Mouse (Mus musculus) heart, adult 2 months (tissue): ENCODE measurements around the gene Cend1.

Experiments
- CTCF ChIP-seq: fragments of 200-600 bp; IDR thresholded peaks from 2 replicates; pipeline ENCODE4 v1.8.1; 2022; ENCODE audit warnings: antibody characterized with exemption, mild to moderate bottlenecking, moderate library complexity
- POLR2A ChIP-seq: fragments of 200-500 bp; IDR thresholded peaks from 2 replicates; pipeline ENCODE4 v1.6.1; 2011; ENCODE audit warnings: mild to moderate bottlenecking, low read depth, low read length, control low read depth; ENCODE audit not compliant: insufficient read depth

DNA sequence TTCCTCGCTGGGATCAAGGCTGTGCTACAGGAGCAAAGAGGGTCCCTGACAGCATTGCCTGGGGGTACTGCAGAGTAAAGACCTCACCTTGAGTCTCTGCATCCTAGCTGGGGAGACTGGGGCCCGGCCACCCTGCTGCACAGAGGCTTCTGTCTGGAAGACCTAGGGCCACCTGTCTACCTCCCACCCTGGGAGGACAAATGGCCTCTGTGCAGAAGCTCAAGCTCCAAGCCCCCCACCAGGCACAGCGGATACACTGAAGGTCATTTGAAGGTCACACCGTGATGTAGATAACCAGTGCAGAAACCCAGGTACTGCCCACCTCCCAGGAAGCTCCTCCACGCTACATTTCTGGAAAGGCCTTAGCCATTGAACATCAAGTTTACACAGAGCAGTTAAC, 590 bp downstream of the Cend1 start:
- TF ChIP-seq CTCF (no peak), POLR2A (no peak)
